Mouse (Mus musculus) lung, adult 2 months (tissue): ENCODE results near the gene Cdh12.

Experiments
- CTCF ChIP-seq: fragments of 200-500 bp; IDR thresholded peaks from 2 replicates; pipeline ENCODE4 v1.5.1; 2011; ENCODE audit warnings: mild to moderate bottlenecking, low read length, control low read depth; ENCODE audit not compliant: insufficient read depth
- POLR2A ChIP-seq: fragments of 200-500 bp; IDR thresholded peaks from 2 replicates; pipeline ENCODE4 v1.6.1; 2011; ENCODE audit warnings: low read depth, mild to moderate bottlenecking, control low read depth, low read length, borderline replicate concordance; ENCODE audit errors: extremely low read depth

GRCm38 (mm10) chr15:21008969-21009368 lies 559.9 kb downstream of the Cdh12 start:
- TF ChIP-seq CTCF (no peak), POLR2A (no peak)
